Mouse (Mus musculus) frontal cortex, adult (tissue): ENCODE measurements around the gene Rdh13.
"Not testable (repeated sequence)": the region's sequence is repeated elsewhere in the genome, so short reads cannot be mapped to it uniquely, and the experiment has no call there.

ENCODE experiments used
- ATAC-seq: cut with Nextera tagmentation; 2 replicates; pipeline ENCODE4 v1.9.2; 2017; ENCODE audit warnings: mild to moderate bottlenecking, moderate library complexity, mixed read lengths; ENCODE audit not compliant: low TSS enrichment

Rdh13 gene

DNA sequence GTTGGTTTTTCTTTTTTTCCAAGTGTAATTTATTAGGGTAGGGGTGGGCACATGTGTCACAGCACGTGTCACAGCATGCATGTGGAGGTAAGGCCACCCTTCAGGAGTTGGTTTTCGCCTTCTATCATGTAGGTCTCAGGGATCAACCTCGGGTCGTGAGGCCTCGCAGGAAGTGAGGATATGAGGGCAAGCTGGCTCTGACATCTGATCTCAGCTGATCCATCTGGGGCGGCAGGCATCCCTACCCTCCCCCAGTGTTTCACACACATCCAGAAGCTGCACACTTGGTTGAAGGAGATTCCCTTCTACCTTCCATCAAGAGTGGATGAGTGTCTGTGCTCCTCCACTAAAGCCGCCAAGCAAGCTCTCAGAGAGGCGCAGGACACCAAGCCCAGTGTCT lies 13.4 kb downstream of the Rdh13 start:
- ATAC-seq, result no peak

DNA sequence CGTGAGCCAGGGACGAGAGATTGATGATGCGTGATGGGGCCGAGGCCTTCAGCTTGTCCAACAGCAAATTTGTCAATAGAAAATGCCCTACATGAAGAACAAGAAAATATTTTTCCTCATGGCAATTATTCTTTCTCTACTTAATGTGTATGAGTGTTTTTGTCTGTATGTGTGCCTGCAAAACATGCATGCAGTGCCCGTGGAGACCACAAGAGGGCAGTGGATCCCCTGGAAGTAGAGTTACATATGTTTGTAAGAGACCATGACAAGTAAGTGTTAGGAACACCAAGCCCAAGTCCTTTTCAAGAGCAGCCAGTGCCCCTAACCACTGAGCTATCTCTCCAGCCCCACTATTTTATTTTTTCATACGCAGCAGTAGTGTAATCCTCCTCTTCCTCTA lies 13.9 kb downstream of the Rdh13 start:
- ATAC-seq, result no peak

DNA sequence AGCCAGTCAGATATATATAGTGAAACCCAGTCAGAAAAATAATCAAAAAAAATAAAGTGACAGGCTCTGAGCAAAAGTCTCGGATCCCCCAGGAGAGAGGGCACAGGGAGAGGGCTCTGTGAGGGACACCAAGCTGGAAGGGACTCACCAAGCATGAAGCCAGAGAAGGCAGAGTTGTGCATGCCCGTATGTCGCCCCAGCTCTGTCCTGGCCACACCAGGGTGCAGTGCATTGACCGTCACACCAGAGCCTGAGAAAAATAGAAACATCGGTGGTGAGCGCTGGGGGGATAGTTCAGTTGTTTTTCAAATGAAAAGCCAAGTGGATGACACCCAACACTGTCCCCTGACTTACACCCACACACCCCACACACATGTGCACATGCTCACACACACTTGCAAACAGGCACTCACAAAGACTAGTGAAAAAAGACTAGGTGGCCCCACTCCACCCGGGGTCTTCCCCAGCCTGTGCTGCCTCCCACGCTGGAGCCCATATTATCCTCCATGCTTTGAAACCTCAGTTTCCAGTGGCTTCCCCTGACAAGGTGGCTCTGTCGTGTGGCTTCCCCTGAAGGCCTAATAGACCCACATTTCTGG lies 15.1 kb downstream of the Rdh13 start:
- ATAC-seq, result no peak

DNA sequence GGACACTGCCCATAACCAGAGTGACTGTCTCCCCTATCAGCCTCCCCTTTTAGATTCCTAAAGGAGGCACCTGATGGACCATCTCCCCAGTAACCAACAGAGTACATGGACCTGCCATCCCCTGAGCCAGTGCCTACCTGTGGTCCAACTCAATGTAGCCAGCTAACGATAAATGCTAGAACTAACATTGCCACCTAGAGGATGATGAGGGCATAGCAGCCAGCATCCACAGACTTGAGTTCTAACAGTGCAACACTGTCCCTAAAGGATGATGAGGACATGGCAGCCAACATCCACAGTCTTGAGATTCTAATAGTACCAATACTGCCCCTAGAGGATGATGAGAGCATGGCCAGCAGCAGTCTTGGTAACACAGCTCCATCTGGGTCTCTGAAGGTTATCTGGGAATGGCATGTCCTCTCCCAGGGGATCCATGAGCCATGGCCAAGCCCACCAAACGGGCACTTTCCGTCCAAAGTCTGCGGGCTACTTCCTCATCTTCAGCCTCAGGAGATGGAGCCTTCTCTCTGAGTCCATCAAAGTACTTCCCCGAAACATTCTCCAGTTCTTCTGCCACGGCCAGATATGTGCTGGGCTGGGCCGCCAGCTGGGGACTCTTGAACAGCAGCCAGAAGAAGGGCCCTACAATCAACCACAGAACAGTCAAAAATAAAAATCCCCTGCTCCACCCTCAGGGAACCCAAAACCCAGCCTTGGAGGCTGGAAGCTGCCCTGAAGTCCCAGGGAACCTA lies 18.1 kb downstream of the Rdh13 start:
- peak; percentile 94 for ATAC-seq

DNA sequence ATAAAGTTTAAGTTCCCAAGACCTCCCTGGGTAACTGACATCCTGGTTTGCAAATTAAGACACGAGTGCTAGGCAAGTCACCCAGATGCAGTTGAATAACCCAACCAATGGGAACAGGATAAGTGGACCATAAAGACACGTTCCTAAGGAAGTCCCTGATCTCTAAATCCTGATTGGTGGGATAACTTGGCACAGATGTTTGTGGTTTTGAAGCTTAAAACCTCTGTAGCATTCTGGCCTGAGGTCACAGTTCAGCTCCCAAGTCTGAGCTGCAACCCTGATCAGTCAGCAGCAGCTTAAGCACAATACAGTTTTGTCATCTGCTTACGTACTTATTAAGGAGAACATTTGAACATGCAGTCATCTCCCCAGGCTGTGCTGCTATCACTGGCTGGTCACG lies 25.2 kb downstream of the Rdh13 start:
- ATAC-seq, result no peak

DNA sequence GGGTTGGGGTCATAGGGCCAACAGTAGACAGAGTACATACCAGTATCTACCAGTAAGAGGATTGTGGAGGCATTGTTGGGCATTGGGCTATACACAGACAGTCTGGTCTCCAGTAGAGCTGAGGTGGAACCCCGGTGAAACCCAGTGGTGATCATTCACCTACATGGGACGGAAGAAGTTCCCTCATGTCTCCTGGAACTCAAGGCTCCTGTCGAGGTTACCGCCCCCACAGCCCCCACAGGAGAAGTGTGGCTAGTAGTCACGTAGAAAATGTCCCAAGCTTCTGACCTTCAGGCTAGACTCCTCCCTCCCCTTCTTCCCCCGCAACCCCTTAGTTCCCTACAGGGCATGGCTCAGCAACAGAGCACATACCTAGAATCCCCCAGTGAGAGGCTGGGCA lies 25.8 kb downstream of the Rdh13 start:
- no peak for ATAC-seq

DNA sequence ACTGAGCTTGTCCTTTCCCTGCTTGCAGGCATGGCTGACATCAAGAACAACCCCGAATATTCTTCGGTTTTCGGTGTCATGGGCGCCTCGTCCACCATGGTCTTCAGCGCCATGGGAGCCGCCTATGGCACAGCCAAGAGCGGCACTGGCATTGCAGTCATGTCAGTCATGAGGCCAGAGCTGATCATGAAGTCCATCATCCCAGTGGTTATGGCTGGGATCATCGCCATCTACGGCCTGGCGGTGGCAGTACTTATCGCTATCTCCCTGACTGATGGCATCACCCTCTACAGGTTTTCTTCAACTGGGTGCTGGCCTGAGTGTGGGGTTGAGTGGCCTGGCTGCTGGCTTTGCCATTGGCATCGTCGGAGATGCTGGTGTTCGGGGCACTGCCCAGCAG lies 33.0 kb downstream of the Rdh13 start:
- not testable (repeated sequence) for ATAC-seq

DNA sequence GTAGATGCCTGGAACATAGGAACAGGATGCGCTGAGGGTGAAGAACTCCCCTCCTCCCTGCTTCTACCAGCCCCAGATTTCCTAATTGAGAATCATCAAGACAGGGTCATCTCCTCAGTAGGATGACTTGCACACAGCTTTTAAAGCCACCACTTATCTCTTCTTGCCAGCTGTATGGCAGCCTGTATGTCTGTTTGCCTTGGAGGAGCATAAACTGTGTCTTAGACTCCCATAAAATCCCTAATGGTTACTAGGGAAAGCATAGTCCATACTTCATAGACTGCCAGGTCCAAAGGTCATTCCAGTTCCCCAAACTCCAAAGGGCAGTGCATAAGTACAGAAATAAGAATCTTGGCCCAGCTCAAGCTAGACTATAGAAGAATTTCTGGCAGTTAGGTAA lies 47.7 kb downstream of the Rdh13 start, which contains the start of gene Gp6:
Gene Gp6, minus strand, starts transcription at position 15 of the 400 bp plus-strand sequence.
- ATAC-seq, result no peak
